Mouse (Mus musculus): Measurements from ENCODE around the gene 2610001J05Rik. TPM values are rescaled to one million over a fixed set of nuclear protein-coding genes. Genes with fewer than 3 reads are reported as not detected.

The 2610001J05Rik gene
- total RNA-seq, 2 experiments from 2014 or later = 25.9 to 27.6 TPM

DNA sequence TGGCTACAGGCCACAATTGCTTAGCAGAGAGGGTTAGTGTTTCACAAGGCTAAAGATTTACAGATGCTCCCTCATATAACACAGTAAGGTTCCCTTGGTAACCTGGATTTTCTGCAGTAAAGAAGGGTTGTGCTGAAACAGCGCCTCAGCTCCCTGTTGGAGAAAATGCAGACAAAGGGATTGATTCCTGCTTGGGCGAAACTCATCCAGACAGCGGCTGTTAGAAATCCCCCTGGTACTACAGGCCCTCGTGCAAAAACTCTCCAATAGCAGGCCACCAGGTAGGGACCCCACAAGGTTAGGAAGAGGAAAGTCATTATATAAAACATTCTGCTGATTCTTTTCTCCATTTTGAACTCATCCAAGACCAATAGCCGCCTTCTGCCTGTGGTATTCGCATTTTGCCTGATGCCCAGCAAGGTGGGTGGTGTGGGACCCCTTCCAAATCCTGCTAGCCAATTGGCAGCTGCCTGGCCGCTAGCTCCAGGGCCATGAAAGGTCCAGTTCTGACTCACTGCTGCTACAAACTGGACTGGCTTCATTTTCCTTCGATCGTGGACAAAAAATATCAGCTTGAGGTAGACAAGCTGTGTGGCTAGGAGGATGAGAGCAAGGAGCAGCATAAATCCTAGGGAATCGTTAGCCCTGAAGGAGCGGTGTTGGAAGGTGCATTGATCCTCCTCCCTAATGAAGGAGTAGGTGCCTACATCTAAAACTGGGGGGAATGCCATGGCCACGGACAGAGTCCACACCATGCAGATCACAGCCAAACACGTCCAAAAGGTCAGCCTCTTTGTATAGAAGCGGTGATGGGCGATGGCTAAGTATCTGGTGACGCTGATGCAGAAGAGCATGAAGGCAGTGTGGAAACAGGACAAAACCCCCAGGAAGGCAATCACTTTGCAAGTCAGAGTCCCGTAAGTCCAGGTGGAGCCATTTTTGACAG is 35.3 kb downstream of the 2610001J05Rik start:
- no peak for DNase-seq

DNA sequence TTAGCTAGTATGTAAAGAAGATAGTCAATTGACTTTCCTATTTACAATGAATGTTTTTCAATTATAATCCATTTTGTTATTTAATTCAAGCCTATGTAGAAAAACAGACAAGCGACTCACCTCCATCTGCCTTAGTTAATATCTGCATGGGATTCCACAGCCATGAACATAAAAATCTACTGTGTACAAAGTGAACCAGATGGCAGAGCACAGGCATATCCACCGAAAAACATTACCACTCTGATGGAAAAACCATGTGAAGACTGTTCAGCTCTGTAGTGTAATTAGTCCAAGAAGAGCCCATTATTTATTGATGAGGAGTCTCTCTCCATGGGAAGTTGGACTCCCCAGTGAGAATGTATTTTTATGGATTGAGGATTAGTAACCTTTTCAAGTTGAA is 38.5 kb downstream of the 2610001J05Rik start:
- DNase-seq = no peak

DNA sequence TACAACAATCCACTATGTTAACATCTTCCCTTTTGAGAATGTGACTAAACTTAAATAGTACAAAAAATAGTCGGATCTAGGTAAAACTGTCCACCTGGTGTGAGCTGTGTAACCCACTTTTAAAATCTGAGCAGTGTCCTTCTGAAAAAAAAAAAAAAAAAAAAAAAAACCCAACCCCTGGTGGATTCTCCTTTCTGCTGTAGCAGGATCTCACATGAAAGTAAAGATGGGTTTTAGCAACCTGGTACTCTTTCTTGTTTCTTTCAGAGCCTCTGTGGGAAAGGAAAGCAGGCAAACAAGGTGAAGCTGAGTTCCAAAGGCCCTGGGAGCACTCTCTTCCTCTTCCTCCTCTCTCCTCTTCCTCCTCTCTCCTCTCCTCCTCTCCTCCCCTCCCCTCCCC is 42.4 kb downstream of the 2610001J05Rik start:
- DNase-seq = no peak

Other genes with a start within 250 kb of the 2610001J05Rik start
- gene Bmt2, start 193.6 kb downstream of the 2610001J05Rik start, total RNA-seq (2021) = 1 to 10 TPM; 7.9 to 9.1 TPM
- under 1 TPM in 1 of 2 experiments, not detected in 1; 0.13 TPM for gene Gpr85, start 31.6 kb downstream of the 2610001J05Rik start, total RNA-seq (2021)